In genomic region chr5:99403325-99403724, GRCm38 (mm10) we compare ENCODE assay signal across 25 mouse cellular contexts.
DNase-seq lines count a peak whose midpoint lies in the region; ATAC-seq and TF ChIP-seq lines count a peak whose summit lies in the region.
"Had no signal": no experiment of that assay in that cellular context is flagged by ENCODE, and none has a peak within 500 bp of the region (broad histone marks: within the 10 kb centered on the region; RNA-seq: fewer than 3 reads in every experiment).

No protein-coding gene starts in this region.

- no peak for TF ChIP-seq POLR2A in small intestine, adult 2 months (IDR thresholded peaks at IDR 0.05; ENCODE audit: low read depth, low read length)
- TF ChIP-seq POLR2A in cerebellum, adult 2 months (IDR thresholded peaks at IDR 0.05; ENCODE audit: borderline replicate concordance, insufficient read depth, low read length), result no peak

- H3K36me3 ChIP-seq in forebrain, embryonic 12.5 days (replicated peaks), result no peaks in the 10 kb centered on the region
- H3K36me3 ChIP-seq in forebrain, embryonic 10.5 days (replicated peaks), result no peaks in the 10 kb centered on the region
- no peaks in the 10 kb centered on the region for H3K36me3 ChIP-seq in intestine, postnatal 0 days (ENCODE audit: control insufficient read depth, insufficient read depth)
- H3K36me3 ChIP-seq in intestine, embryonic 15.5 days, result no peaks in the 10 kb centered on the region
- no peaks in the 10 kb centered on the region for H3K36me3 ChIP-seq in hindbrain, embryonic 14.5 days (replicated peaks; ENCODE audit: control insufficient read depth, insufficient read depth)
- H3K36me3 ChIP-seq in small intestine, adult 2 months (ENCODE audit: control insufficient read depth, insufficient read depth, low read length), result no peaks in the 10 kb centered on the region
- H3K36me3 ChIP-seq: embryonic facial prominence, embryonic 15.5 days; heart, embryonic 15.5 days; limb, embryonic 13.5 days; liver, embryonic 12.5 days; stomach, embryonic 15.5 days had no signal

- 0 out of 2 replicates have a peak overlapping the region, but pooled peaks have one; percentile 25 for H3K27ac ChIP-seq in forebrain, embryonic 12.5 days
- H3K27ac ChIP-seq in forebrain, embryonic 10.5 days, result no peak overlapping the region
- no peak overlapping the region for H3K27ac ChIP-seq in intestine, postnatal 0 days (ENCODE audit: low read depth, low read length)
- no peak overlapping the region for H3K27ac ChIP-seq in intestine, embryonic 15.5 days
- H3K27ac ChIP-seq in hindbrain, embryonic 14.5 days, result peak overlapping the region; percentile 54; the same call in 1 of the 2 replicates
- H3K27ac ChIP-seq in small intestine, adult 2 months (ENCODE audit: insufficient read depth, low read depth, low read length), result peak overlapping the region; percentile 61
- H3K27ac ChIP-seq in cerebellum, adult 2 months (ENCODE audit: insufficient read depth, low read length), result no peak overlapping the region
- H3K27ac ChIP-seq: embryonic facial prominence, embryonic 15.5 days; heart, adult 2 months; layer of hippocampus, adult 2 months; limb, embryonic 13.5 days; stomach, embryonic 15.5 days had no signal

- 0 out of 2 replicates have a peak, but pooled peaks cover 12% of the 10 kb centered on the region for H3K27me3 ChIP-seq in forebrain, embryonic 12.5 days
- peaks cover 50% of the 10 kb centered on the region for H3K27me3 ChIP-seq in forebrain, embryonic 10.5 days (ENCODE audit: poor library complexity, severe bottlenecking)
- H3K27me3 ChIP-seq in intestine, postnatal 0 days (replicated peaks; ENCODE audit: control insufficient read depth, insufficient read depth, low read length), result no peaks in the 10 kb centered on the region
- H3K27me3 ChIP-seq in intestine, embryonic 15.5 days (replicated peaks), result no peaks in the 10 kb centered on the region
- no peaks in the 10 kb centered on the region; the same call in 1 of the 2 replicates for H3K27me3 ChIP-seq in hindbrain, embryonic 14.5 days (ENCODE audit: control insufficient read depth, insufficient read depth, low read length)
- no peaks in the 10 kb centered on the region for H3K27me3 ChIP-seq in small intestine, adult 2 months (ENCODE audit: control insufficient read depth, insufficient read depth, low read length)
- H3K27me3 ChIP-seq in cerebellum, adult 2 months (ENCODE audit: control insufficient read depth, insufficient read depth, low read length), result peaks cover 1% of the 10 kb centered on the region; the same call in 1 of the 2 replicates
- H3K27me3 ChIP-seq: embryonic facial prominence, embryonic 15.5 days; heart, embryonic 15.5 days; limb, embryonic 13.5 days; liver, embryonic 12.5 days; stomach, embryonic 15.5 days had no signal

- no peak for DNase-seq in forebrain, embryonic 10.5 days (ENCODE audit: extremely low spot score, low spot score)
- DNase-seq in hindbrain, embryonic 14.5 days (ENCODE audit: low spot score), result no peak
- no peak for DNase-seq in cerebellum, adult 2 months
- DNase-seq: adrenal gland, postnatal 25 days; cerebellum, adult 9-10 months; gastrocnemius, postnatal 25 days; heart, adult 2 months; heart, postnatal 36 days; kidney, adult 9 months; kidney, postnatal 25 days; lung, adult 18-20 months; lung, postnatal 10 days; thymus, adult 18-20 months; thymus, postnatal 36 days had no signal

- 75% methylated on average over 5 of the region's 5 CpGs for WGBS in forebrain, embryonic 12.5 days
- WGBS in forebrain, embryonic 10.5 days, result 61% methylated on average over 5 of the region's 5 CpGs
- WGBS in intestine, postnatal 0 days, result 28% methylated on average over 5 of the region's 5 CpGs
- 50% methylated on average over 5 of the region's 5 CpGs for WGBS in intestine, embryonic 15.5 days
- 56% methylated on average over 5 of the region's 5 CpGs for WGBS in hindbrain, embryonic 14.5 days
- 37% methylated on average over 5 of the region's 5 CpGs for WGBS in small intestine, adult 2 months
- 92% methylated on average over 5 of the region's 5 CpGs for WGBS in cerebellum, adult 2 months

- no peak for ATAC-seq in forebrain, embryonic 12.5 days (ENCODE audit: low FRiP score)
- peak; percentile 55 for ATAC-seq in intestine, postnatal 0 days
- ATAC-seq in intestine, embryonic 15.5 days, result no peak
- no peak for ATAC-seq in hindbrain, embryonic 14.5 days (ENCODE audit: low FRiP score)
- ATAC-seq: inflammation-experienced regulatory T-cells, adult 6 months; liver, embryonic 12.5 days had no signal

- H3K4me2 ChIP-seq in forebrain, embryonic 12.5 days, result no peak overlapping the region
- no peak overlapping the region for H3K4me2 ChIP-seq in intestine, postnatal 0 days (replicated peaks; ENCODE audit: low read depth)
- no peak overlapping the region for H3K4me2 ChIP-seq in intestine, embryonic 15.5 days (replicated peaks)
- H3K4me2 ChIP-seq in hindbrain, embryonic 14.5 days (replicated peaks), result no peak overlapping the region
- H3K4me2 ChIP-seq: embryonic facial prominence, embryonic 15.5 days; limb, embryonic 13.5 days; liver, embryonic 12.5 days; stomach, embryonic 15.5 days had no signal

- TF ChIP-seq CTCF in intestine, postnatal 0 days (IDR thresholded peaks at IDR 0.05; ENCODE audit: low read depth), result no peak
- no peak for TF ChIP-seq CTCF in small intestine, adult 2 months (IDR thresholded peaks at IDR 0.05; ENCODE audit: extremely low read depth, insufficient read length, insufficient replicate concordance, low read depth, low read length)
- TF ChIP-seq CTCF in cerebellum, adult 2 months (IDR thresholded peaks at IDR 0.05; ENCODE audit: borderline replicate concordance, insufficient read depth, low read depth, low read length), result no peak

- no peak overlapping the region for H3K4me3 ChIP-seq in forebrain, embryonic 12.5 days (replicated peaks)
- no peak overlapping the region for H3K4me3 ChIP-seq in forebrain, embryonic 10.5 days
- H3K4me3 ChIP-seq in intestine, postnatal 0 days (ENCODE audit: low read depth, low read length), result no peak overlapping the region
- H3K4me3 ChIP-seq in intestine, embryonic 15.5 days (replicated peaks), result no peak overlapping the region
- no peak overlapping the region for H3K4me3 ChIP-seq in hindbrain, embryonic 14.5 days (replicated peaks; ENCODE audit: low read length)
- no peak overlapping the region for H3K4me3 ChIP-seq in small intestine, adult 2 months (ENCODE audit: low read depth, low read length)
- H3K4me3 ChIP-seq in cerebellum, adult 2 months (replicated peaks; ENCODE audit: insufficient read depth, low read depth, low read length), result no peak overlapping the region
- H3K4me3 ChIP-seq: embryonic facial prominence, embryonic 15.5 days; heart, adult 2 months; heart, embryonic 15.5 days; layer of hippocampus, adult 2 months; limb, embryonic 13.5 days; liver, embryonic 12.5 days; stomach, embryonic 15.5 days had no signal

- peaks cover 48% of the 10 kb centered on the region for H3K4me1 ChIP-seq in forebrain, embryonic 12.5 days
- peaks cover 59% of the 10 kb centered on the region for H3K4me1 ChIP-seq in forebrain, embryonic 10.5 days
- peaks cover 6% of the 10 kb centered on the region; the same call in 1 of the 2 replicates for H3K4me1 ChIP-seq in intestine, postnatal 0 days (replicated peaks; ENCODE audit: control insufficient read depth, insufficient read depth, low read length)
- peaks cover 2% of the 10 kb centered on the region; the same call in 1 of the 2 replicates for H3K4me1 ChIP-seq in intestine, embryonic 15.5 days (replicated peaks)
- peaks cover 27% of the 10 kb centered on the region for H3K4me1 ChIP-seq in hindbrain, embryonic 14.5 days (replicated peaks; ENCODE audit: control insufficient read depth, insufficient read depth, low read length)
- peaks cover 15% of the 10 kb centered on the region; the same call in 1 of the 2 replicates for H3K4me1 ChIP-seq in small intestine, adult 2 months (ENCODE audit: control insufficient read depth, insufficient read depth, insufficient read length, low read length)
- H3K4me1 ChIP-seq in cerebellum, adult 2 months (ENCODE audit: control insufficient read depth, insufficient read depth, low read length), result no peaks in the 10 kb centered on the region
- H3K4me1 ChIP-seq: stomach, embryonic 15.5 days had no signal

- H3K9ac ChIP-seq in forebrain, embryonic 12.5 days, result no peak overlapping the region
- no peak overlapping the region for H3K9ac ChIP-seq in intestine, postnatal 0 days (ENCODE audit: low read depth, low read length)
- H3K9ac ChIP-seq in intestine, embryonic 15.5 days, result no peak overlapping the region
- no peak overlapping the region for H3K9ac ChIP-seq in hindbrain, embryonic 14.5 days
- H3K9ac ChIP-seq: embryonic facial prominence, embryonic 15.5 days; heart, embryonic 15.5 days; limb, embryonic 13.5 days; liver, embryonic 12.5 days; stomach, embryonic 15.5 days had no signal

- H3K9me3 ChIP-seq in forebrain, embryonic 12.5 days, result no peaks in the 10 kb centered on the region
- no peaks in the 10 kb centered on the region for H3K9me3 ChIP-seq in forebrain, embryonic 10.5 days
- no peaks in the 10 kb centered on the region for H3K9me3 ChIP-seq in intestine, postnatal 0 days (ENCODE audit: control insufficient read depth)
- no peaks in the 10 kb centered on the region for H3K9me3 ChIP-seq in intestine, embryonic 15.5 days
- no peaks in the 10 kb centered on the region for H3K9me3 ChIP-seq in hindbrain, embryonic 14.5 days (ENCODE audit: control insufficient read depth, low read length)
- H3K9me3 ChIP-seq: embryonic facial prominence, embryonic 15.5 days; heart, embryonic 15.5 days; limb, embryonic 13.5 days; liver, embryonic 12.5 days; stomach, embryonic 15.5 days had no signal

Comparison
In these comparisons a context has a peak if more than half of its experiments do, and no peak if none do; other contexts are left out.
1. H3K27ac ChIP-seq: peak in forebrain, embryonic 12.5 days (single experiment), hindbrain, embryonic 14.5 days (single experiment) and small intestine, adult 2 months (single experiment); none in forebrain, embryonic 10.5 days (single experiment), intestine, postnatal 0 days (single experiment), intestine, embryonic 15.5 days (single experiment) and cerebellum, adult 2 months (single experiment).